Mouse (Mus musculus) megakaryocyte, embryonic 14.5 days (primary cell): ENCODE data around the gene Gpr19. TPM values are rescaled to one million over a fixed set of nuclear protein-coding genes. Genes with fewer than 3 reads are reported as not detected.

Source experiments
- H3K27me3 ChIP-seq: replicated peaks from 2 replicates; pipeline ENCODE3; 2012; ENCODE audit warnings: inconsistent platforms
- H3K36me3 ChIP-seq: replicated peaks from 2 replicates; pipeline ENCODE3; 2012; ENCODE audit warnings: low read length, inconsistent platforms, mixed read lengths
- H3K4me1 ChIP-seq: 2 replicates; pipeline ENCODE4 v1.6.1; 2012; ENCODE audit warnings: inconsistent platforms
- H3K4me3 ChIP-seq: replicated peaks from 2 replicates; pipeline ENCODE3; 2012; ENCODE audit warnings: moderate library complexity, mild to moderate bottlenecking, inconsistent platforms
- H3K9me3 ChIP-seq: 2 replicates; pipeline ENCODE4 v1.6.1; 2012; ENCODE audit warnings: inconsistent platforms
- FLI1 ChIP-seq: IDR thresholded peaks from 2 replicates; pipeline ENCODE4 v1.6.1; 2012; ENCODE audit warnings: low read length, inconsistent platforms, mixed read lengths
- GATA1 ChIP-seq: IDR thresholded peaks from 3 replicates; pipeline ENCODE4 v1.6.1; 2012; ENCODE audit warnings: mixed read lengths, low read length, inconsistent platforms, borderline replicate concordance
- polyA plus RNA-seq: library from polyadenylated mRNA; stranded (reverse); fragments of >175 nt; gene quantifications from 2 replicates; pipeline ENCODE4 v1.2.3, GENCODE M21; 2012; ENCODE audit warnings: low replicate concordance; ENCODE audit not compliant: insufficient read depth

The Gpr19 gene
- polyA plus RNA-seq, 1 experiment = 0.62 TPM

GRCm38 (mm10) chr6:134876795-134877194, 21.6 kb downstream of the Gpr19 start:
- H3K9me3 ChIP-seq = no peaks in the 10 kb centered on the region
- peaks cover 6% of the 10 kb centered on the region for H3K36me3 ChIP-seq
- TF ChIP-seq FLI1 (no peak), GATA1 (no peak)
- no peak overlapping the region for H3K4me3 ChIP-seq
- H3K27me3 ChIP-seq = peaks cover 3% of the 10 kb centered on the region
- 0 out of 2 replicates have a peak, but pooled peaks cover 10% of the 10 kb centered on the region for H3K4me1 ChIP-seq

GRCm38 (mm10) chr6:134873018-134873417, 25.4 kb downstream of the Gpr19 start:
- H3K4me1 ChIP-seq = peaks cover 10% of the 10 kb centered on the region
- H3K9me3 ChIP-seq = no peaks in the 10 kb centered on the region
- TF ChIP-seq GATA1 (no peak), FLI1 (no peak)
- no peak overlapping the region for H3K4me3 ChIP-seq
- no peaks in the 10 kb centered on the region for H3K27me3 ChIP-seq
- H3K36me3 ChIP-seq = peaks cover 19% of the 10 kb centered on the region

- peaks cover 19% of the 10 kb centered on the region for H3K36me3 ChIP-seq
- peaks cover 10% of the 10 kb centered on the region for H3K4me1 ChIP-seq
- TF ChIP-seq FLI1 = no peak
- no peak for TF ChIP-seq GATA1
- H3K27me3 ChIP-seq = no peaks in the 10 kb centered on the region
- H3K4me3 ChIP-seq = no peak overlapping the region
- H3K9me3 ChIP-seq = no peaks in the 10 kb centered on the region
These were observed 26.1 kb downstream of the Gpr19 start for GRCm38 (mm10) chr6:134872236-134872635.

GRCm38 (mm10) chr6:134870887-134871286, 27.5 kb downstream of the Gpr19 start:
- peaks cover 5% of the 10 kb centered on the region for H3K4me1 ChIP-seq
- TF ChIP-seq GATA1 (no peak), FLI1 (no peak)
- H3K27me3 ChIP-seq = peaks cover 4% of the 10 kb centered on the region
- peaks cover 12% of the 10 kb centered on the region for H3K36me3 ChIP-seq
- H3K9me3 ChIP-seq = no peaks in the 10 kb centered on the region
- H3K4me3 ChIP-seq = no peak overlapping the region

- H3K4me1 ChIP-seq = peaks cover 5% of the 10 kb centered on the region
- no peak for TF ChIP-seq FLI1
- TF ChIP-seq GATA1 = no peak
- H3K4me3 ChIP-seq = no peak overlapping the region
- H3K27me3 ChIP-seq = peaks cover 4% of the 10 kb centered on the region
- peaks cover 12% of the 10 kb centered on the region for H3K36me3 ChIP-seq
- H3K9me3 ChIP-seq = no peaks in the 10 kb centered on the region
These were observed 28.1 kb downstream of the Gpr19 start for GRCm38 (mm10) chr6:134870209-134870742.

GRCm38 (mm10) chr6:134867325-134867724, 31.1 kb downstream of the Gpr19 start:
- H3K9me3 ChIP-seq = no peaks in the 10 kb centered on the region
- TF ChIP-seq FLI1 (no peak), GATA1 (no peak)
- H3K27me3 ChIP-seq = peaks cover 4% of the 10 kb centered on the region
- H3K4me1 ChIP-seq = peaks cover 8% of the 10 kb centered on the region
- H3K4me3 ChIP-seq = no peak overlapping the region
- H3K36me3 ChIP-seq = peaks cover 12% of the 10 kb centered on the region

GRCm38 (mm10) chr6:134866113-134866512, 32.3 kb downstream of the Gpr19 start:
- peaks cover 12% of the 10 kb centered on the region for H3K36me3 ChIP-seq
- no peak overlapping the region for H3K4me3 ChIP-seq
- H3K4me1 ChIP-seq = peaks cover 8% of the 10 kb centered on the region
- no peaks in the 10 kb centered on the region for H3K9me3 ChIP-seq
- no peak for TF ChIP-seq FLI1
- TF ChIP-seq GATA1 = no peak
- H3K27me3 ChIP-seq = peaks cover 4% of the 10 kb centered on the region

GRCm38 (mm10) chr6:134863146-134863545, 35.2 kb downstream of the Gpr19 start:
- H3K36me3 ChIP-seq = peaks cover 9% of the 10 kb centered on the region
- peak overlapping the region; percentile 38 for H3K4me3 ChIP-seq
- peaks cover 4% of the 10 kb centered on the region for H3K27me3 ChIP-seq
- no peaks in the 10 kb centered on the region for H3K9me3 ChIP-seq
- TF ChIP-seq FLI1 = no peak
- no peak for TF ChIP-seq GATA1
- peaks cover 3% of the 10 kb centered on the region; the same call in 1 of the 2 replicates for H3K4me1 ChIP-seq

GRCm38 (mm10) chr6:134862671-134863104, 35.7 kb downstream of the Gpr19 start:
- H3K27me3 ChIP-seq = peaks cover 4% of the 10 kb centered on the region
- H3K4me3 ChIP-seq = no peak overlapping the region
- TF ChIP-seq GATA1 (no peak), FLI1 (no peak)
- H3K4me1 ChIP-seq = peaks cover 3% of the 10 kb centered on the region; the same call in 1 of the 2 replicates
- H3K36me3 ChIP-seq = peaks cover 13% of the 10 kb centered on the region
- H3K9me3 ChIP-seq = no peaks in the 10 kb centered on the region

- no peaks in the 10 kb centered on the region for H3K9me3 ChIP-seq
- peaks cover 4% of the 10 kb centered on the region for H3K27me3 ChIP-seq
- TF ChIP-seq GATA1 (no peak), FLI1 (no peak)
- H3K36me3 ChIP-seq = peaks cover 26% of the 10 kb centered on the region
- peaks cover 3% of the 10 kb centered on the region; the same call in 1 of the 2 replicates for H3K4me1 ChIP-seq
- H3K4me3 ChIP-seq = no peak overlapping the region
These were observed 37.0 kb downstream of the Gpr19 start for GRCm38 (mm10) chr6:134861386-134861785.
